Mouse (Mus musculus) left cerebral cortex, adult 9 months (tissue): Measurements from ENCODE around the gene Olfr193.
"Not testable (repeated sequence)": the region's sequence is repeated elsewhere in the genome, so short reads cannot be mapped to it uniquely, and the experiment has no call there.

Source experiments
- DNase-seq, 2 experiments: peaks; one replicate each; pipeline ENCODE4 v3.0.0; 2022; ENCODE audit warnings: low spot score in 2 of 2

Gene Olfr193

DNA sequence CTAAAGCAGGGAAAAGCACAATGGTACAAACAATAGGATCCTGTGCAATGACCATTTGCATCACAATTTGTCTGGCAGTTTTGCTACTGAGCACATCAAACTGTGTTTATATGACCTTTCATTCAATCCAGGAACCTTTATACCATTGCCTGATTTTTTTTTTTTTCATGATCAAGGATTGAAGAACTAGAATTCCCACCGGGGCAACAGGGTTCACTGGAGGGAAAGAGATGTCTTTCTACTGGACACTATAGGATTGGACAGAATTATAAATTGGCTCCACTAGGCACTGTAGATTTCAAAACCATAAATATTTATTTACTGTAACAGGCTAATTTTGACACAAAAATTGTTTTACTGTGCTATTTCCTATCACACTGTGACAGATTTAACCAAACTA is at the start of gene Olfr193:
Gene Olfr193 (minus strand): TSS at position 101 of the 400 bp plus-strand sequence.
- no peak for DNase-seq

DNA sequence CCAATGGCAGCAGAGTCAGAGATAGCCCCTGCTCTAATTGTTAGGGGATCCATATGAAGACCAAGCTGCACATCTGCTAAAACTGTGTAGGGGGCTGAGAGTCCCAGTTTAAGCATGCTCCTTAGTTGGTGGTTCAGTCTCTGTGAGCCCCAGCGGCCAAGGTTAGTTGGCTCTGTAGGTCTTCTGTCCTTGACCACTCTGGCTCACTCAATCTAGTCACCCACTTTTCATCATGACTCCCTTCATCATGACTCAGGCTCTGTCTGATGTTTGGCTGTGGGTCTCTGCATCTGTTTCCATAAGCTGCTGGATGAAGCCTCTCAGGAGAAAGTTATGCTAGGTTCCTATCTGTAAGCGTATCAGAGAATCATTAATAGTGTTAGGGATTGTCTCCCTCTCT is 40.3 kb upstream of the Olfr193 start:
- DNase-seq: no peak

DNA sequence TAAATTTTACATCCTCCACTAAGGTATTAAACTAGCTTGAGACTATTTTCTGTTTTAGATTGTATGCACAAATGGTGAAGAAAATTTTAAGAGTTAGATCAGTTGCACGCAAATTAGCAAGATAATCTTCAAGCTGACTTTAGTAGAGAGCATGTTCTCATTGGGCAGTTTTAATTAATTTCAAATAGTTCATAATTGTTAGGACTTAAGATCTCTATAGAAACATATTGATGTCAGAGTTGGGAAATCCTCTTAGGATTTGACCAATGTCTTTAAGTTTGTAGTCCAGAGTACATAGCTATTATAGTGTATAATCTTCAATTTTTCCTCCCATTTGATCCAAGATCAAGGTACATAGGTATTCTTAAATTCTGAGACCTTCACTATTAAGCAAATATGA is 35.1 kb upstream of the Olfr193 start, which contains the start of gene Olfr195:
Gene Olfr195 (plus strand): TSS at position 301 of the 400 bp plus-strand sequence.
- no peak for DNase-seq

DNA sequence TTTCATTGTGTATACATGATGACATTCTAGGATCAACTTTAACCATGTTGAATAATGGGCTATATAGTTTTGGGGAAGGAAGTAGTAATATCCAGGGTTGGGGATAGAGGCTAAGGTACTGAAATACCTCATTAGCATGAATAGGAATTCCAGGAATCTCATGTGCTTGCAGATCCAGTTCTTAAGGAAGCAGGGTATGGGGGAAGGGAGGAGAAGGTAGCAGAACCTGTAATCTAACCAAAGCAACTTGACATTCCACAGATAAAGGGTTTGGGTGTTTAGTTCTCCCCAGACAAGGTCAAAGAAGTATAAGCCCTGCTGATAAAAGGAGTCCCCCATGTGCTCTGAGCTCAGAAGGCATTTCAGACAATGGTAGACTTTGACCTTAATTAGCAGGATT is 29.4 kb upstream of the Olfr193 start:
- DNase-seq: no peak

DNA sequence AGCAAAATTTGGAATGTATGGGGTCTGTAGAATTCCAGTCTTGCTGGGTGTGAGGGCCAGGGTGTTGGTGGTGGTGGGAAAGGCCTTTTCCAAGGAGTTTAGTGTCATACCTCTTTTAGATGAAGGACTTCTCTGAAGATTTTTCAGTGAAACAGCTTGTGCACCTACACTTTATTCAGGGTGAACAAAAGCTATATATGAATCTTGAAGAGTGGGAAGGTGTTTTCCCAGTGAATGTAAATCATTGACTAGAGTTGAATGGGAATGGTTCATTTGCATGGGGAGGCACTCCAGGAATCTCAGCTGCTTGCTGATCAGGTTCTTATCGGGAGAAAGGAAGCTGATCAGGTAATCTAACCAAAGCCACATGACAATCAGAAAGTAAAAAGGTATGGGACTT is 19.1 kb upstream of the Olfr193 start:
- DNase-seq: peak in 1 of 2 experiments; percentile 15

DNA sequence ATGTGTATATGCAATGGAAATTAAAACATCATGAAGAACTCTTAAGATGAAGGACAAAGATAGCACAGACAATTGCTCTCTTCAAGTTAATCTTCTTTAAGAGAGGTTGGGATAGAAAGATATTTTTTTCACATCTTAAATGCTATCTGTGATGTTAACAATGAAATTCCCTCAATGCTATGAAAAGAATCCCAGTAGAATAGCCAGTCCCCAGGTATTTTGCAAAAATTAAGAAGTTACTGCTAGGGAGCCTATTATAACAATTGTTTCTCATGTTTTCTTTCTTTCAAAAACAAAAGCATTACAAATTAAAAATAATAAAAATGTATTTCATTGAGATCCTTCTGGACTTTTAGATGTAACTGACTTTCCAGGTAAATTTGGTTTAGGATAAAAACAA is 9.3 kb upstream of the Olfr193 start, which contains the start of gene Olfr194:
Gene Olfr194 (minus strand): TSS at position 101 of the 400 bp plus-strand sequence.
- no peak for DNase-seq

DNA sequence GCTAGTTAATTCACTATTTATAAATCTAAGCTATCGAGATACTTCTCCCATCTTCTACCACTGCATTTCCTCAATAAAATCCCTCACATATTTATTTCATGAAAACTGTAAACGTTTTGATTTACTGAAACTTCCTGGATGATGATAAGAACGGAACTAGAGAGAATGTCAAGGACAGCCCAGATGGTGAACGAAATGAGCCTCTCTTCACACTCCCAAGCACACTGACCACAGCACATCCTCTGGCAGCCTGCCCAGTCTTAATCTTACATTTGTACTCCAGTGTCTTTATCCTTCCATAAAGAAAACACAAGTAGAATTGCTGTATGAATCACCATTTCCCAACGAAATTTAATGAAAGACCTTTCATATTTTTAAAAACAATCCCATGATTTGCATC is 3.2 kb downstream of the Olfr193 start:
- not testable (repeated sequence) for DNase-seq

DNA sequence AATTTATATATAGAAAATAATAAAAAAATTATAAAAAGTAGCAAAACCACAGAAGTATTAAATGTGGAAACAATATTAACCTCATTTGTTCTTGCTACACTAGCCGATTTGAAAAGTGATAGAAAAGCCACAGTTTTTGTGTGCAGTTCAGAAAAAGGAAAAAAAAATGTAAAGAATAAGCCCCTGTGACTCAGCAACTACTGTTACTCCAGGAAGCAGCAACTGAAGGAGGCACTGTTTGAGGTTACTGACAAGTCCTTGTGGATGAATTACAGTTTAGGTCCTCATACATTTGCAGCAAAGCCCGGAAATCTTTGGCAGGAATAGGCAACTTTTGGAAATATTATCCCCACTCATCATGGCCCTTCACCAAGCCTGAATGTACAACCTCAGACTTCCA is 6.4 kb downstream of the Olfr193 start:
- DNase-seq: no peak

DNA sequence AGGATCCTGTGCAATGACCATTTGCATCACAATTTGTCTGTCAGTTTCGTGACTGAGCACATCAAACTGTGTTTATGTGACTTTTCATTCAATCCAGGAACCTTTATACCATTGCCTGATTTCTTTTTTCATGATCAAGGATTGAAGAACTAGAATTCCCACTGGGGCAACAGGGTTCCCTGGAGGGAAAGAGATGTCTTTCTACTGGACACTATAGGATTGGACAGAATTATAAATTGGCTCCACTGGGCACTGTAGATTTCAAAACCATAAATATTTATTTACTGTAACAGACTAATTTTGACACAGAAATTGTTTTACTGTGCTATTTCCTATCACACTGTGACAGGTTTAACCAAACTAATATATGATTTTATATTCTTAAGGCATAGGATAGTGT is 22.0 kb downstream of the Olfr193 start, which contains the start of gene Olfr191:
Gene Olfr191 (minus strand): TSS at position 101 of the 400 bp plus-strand sequence.
- DNase-seq: not testable (repeated sequence)

DNA sequence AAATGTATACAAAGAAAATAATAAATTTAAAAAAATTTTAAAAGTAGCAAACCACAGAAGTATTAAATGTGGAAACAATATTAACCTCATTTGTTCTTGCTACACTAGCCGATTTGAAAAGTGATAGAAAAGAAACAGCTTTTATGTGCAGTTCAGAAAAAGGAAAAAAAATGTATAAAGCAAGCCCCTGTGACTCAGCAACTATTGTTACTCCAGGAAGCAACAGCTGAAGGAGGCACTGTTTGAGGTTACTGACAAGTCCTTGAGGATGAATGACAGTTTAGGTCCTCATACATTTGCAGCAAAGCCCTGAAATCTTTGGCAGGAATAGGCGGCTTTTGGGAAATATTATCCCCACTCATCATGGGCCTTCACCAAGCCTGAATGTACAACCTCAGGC is 30.6 kb downstream of the Olfr193 start:
- not testable (repeated sequence) for DNase-seq

DNA sequence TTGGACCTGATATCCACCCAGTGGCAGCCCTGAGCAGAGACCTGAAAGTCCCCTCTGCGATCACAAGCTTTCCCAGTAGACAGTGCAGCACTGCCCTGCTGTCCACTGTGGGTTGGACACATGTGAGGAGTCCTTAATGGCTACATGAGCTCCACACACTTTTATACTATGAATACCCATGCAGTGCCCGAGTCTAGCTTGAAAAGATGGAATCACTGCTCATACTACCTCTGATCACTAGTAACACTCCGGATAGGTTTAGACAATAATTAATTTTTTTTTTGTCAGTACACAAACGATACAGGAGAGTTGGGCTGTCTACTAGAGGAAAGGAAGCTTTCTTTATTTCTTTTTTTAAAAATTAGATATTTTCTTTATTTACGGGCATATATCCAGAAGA is 33.8 kb downstream of the Olfr193 start, which contains the start of gene Olfr190:
Gene Olfr190 (minus strand): TSS at position 101 of the 400 bp plus-strand sequence.
- no peak for DNase-seq

DNA sequence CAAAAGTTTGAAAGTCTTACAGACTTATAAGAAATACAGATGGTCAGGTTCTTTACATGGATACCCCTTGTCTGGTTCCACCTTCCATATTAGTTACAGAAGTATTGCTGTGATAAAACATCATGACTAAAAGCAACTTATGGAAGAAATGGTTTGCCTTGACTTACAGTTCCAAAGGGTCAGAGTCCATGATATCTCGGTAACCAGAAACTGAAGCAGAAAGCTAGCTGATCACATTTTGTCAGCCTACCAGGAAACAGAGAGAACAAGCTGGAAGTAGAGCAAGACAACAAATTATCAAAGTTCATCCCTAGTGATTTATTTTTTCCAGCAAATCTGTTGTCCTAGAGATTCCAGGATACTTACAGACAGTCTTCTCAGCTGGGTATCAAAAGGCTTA is 38.2 kb downstream of the Olfr193 start:
- DNase-seq: no peak

DNA sequence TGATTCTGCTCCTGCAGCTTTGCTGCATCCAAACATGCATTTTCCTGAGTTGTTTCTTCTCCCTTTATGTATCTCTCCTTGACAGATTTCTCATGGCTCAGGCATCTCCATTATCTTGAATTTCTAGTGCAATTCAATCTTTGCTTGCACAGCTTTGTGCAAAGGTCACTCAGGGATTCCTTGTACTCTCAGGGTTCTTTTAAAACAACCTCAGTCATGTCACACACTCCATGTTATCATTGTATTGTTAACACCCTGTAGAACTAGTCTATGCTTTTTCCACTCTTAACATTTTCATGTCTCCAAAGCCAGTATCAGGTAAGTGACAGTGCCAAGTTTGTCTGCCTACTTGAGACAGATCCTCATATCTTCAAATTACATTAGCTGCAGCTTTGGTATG is 39.9 kb downstream of the Olfr193 start:
- no peak for DNase-seq

DNA sequence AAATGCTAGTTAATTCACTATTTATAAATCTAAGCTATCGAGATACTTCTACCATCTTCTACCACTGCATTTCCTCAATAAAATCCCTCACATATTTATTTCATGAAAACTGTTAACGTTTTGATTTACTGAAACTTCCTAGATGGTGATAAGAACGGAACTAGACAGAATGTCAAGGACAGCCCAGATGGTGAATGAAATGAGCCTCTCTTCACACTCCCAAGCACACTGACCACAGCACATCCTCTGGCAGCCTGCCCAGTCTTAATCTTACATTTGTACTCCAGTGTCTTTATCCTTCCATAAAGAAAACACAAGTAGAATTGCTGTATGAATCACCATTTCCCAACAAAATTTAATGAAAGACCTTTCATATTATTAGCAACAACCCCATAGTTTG is 49.3 kb downstream of the Olfr193 start:
- DNase-seq: not testable (repeated sequence)
